Mouse (Mus musculus) thymus, adult 2 months (tissue): ENCODE results near the gene Tgif2. TPM values are rescaled to one million over a fixed set of nuclear protein-coding genes. Genes with fewer than 3 reads are reported as not detected.
"Not testable (repeated sequence)": the region's sequence is repeated elsewhere in the genome, so short reads cannot be mapped to it uniquely, and the experiment has no call there.

Experiments used
- DNase-seq: peaks from one replicate; pipeline ENCODE4 v3.0.0; 2021
- H3K27ac ChIP-seq: fragments of 200-500 bp; 2 replicates; pipeline ENCODE4 v1.5.1; 2012; ENCODE audit warnings: low read length, control low read depth; ENCODE audit not compliant: control insufficient read depth, insufficient read depth
- H3K27me3 ChIP-seq: fragments of 200-500 bp; 2 replicates; pipeline ENCODE4 v1.6.1; 2012; ENCODE audit warnings: mild to moderate bottlenecking, low read length, moderate library complexity, mixed read lengths; ENCODE audit not compliant: control insufficient read depth, insufficient read depth
- H3K36me3 ChIP-seq: fragments of 200-500 bp; 2 replicates; pipeline ENCODE4 v1.6.1; 2012; ENCODE audit warnings: mild to moderate bottlenecking, low read length, moderate library complexity; ENCODE audit not compliant: control insufficient read depth, insufficient read depth
- H3K4me1 ChIP-seq: fragments of 200-500 bp; replicated peaks from 2 replicates; pipeline ENCODE4 v1.6.1; 2012; ENCODE audit warnings: low read length; ENCODE audit not compliant: control insufficient read depth, insufficient read depth
- H3K4me3 ChIP-seq: fragments of 200-500 bp; 2 replicates; pipeline ENCODE4 v1.5.1; 2012; ENCODE audit warnings: mild to moderate bottlenecking, low read length, control low read depth, moderate library complexity; ENCODE audit not compliant: control insufficient read depth, insufficient read depth
- CTCF ChIP-seq: fragments of 200-500 bp; IDR thresholded peaks from 2 replicates; pipeline ENCODE4 v1.5.1; 2012; ENCODE audit warnings: mild to moderate bottlenecking, control low read depth, low read length, moderate library complexity, borderline replicate concordance; ENCODE audit not compliant: control insufficient read depth, poor library complexity, insufficient read depth; ENCODE audit errors: extremely low read depth
- POLR2A ChIP-seq: fragments of 200-500 bp; IDR thresholded peaks from 2 replicates; pipeline ENCODE4 v1.6.1; 2012; ENCODE audit warnings: mild to moderate bottlenecking, low read length, control low read depth, moderate library complexity; ENCODE audit not compliant: control insufficient read depth, poor library complexity, insufficient read depth; ENCODE audit errors: extremely low read depth
- WGBS: fragments of 180-500 bp; shearing (Covaris S2); methylation state at CpG from one replicate; pipeline ENCODE4 v1.1.7; 2018; 5-methylcytosine and 5-hydroxymethylcytosine counted together
- polyA plus RNA-seq: library from polyadenylated mRNA; depleted of rRNA; stranded (reverse); fragments of >200 nt; gene quantifications from 2 replicates; pipeline ENCODE4 v1.2.3, GENCODE M21; 2012

The Tgif2 gene
- polyA plus RNA-seq, 1 experiment = 37.2 TPM

DNA sequence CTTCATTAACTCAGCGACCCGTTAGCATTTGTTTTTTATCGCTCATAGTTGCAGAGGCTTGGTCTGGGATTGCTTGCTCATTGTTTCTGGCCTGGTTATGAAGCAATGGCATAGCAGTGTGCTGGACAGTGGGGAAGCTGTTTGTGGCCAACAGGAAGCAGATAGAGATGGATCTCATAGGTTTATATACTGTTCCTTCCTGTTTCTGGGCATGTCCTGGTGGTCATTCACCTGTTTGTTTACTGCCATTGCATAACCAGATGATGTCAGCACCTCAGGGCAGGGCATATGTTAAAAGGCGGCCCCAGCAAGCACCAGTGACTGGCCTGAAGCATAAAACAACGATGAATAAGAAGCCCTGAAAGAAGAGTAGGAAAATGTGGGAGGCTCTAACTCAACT lies 10.7 kb downstream of the Tgif2 start:
- peaks cover 12% of the 10 kb centered on the region for H3K36me3 ChIP-seq
- H3K27ac ChIP-seq = no peak overlapping the region
- WGBS = 90% methylated on average over 5 of the region's 5 CpGs
- H3K4me1 ChIP-seq = no peaks in the 10 kb centered on the region
- DNase-seq = no peak
- TF ChIP-seq CTCF (no peak), POLR2A (no peak)
- no peak overlapping the region for H3K4me3 ChIP-seq
- no peaks in the 10 kb centered on the region for H3K27me3 ChIP-seq

DNA sequence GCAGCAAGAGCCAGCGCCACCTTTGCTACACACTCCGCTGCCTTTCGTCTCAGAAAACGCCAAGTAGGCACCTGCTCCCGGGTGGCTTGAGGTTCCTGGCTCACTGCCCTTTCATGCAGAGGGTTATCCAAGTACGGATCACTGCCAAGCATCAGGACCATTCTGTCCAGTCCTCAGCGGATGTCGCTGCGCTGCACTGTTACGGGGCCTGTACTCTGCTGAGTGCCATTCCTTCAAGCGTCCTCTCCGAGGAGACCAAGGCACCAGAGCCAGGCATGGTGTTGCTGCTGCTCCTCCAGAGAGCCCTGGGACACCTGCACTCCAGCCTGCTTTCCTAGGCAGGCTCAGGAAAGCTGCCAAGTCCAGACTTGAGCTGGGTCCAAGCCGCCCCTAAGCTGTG lies 13.8 kb downstream of the Tgif2 start:
- H3K27me3 ChIP-seq, DNase-seq, H3K4me1 ChIP-seq, H3K27ac ChIP-seq, H3K4me3 ChIP-seq, H3K36me3 ChIP-seq: not testable (repeated sequence)
- WGBS = 90% methylated on average over 10 of the region's 13 CpGs

DNA sequence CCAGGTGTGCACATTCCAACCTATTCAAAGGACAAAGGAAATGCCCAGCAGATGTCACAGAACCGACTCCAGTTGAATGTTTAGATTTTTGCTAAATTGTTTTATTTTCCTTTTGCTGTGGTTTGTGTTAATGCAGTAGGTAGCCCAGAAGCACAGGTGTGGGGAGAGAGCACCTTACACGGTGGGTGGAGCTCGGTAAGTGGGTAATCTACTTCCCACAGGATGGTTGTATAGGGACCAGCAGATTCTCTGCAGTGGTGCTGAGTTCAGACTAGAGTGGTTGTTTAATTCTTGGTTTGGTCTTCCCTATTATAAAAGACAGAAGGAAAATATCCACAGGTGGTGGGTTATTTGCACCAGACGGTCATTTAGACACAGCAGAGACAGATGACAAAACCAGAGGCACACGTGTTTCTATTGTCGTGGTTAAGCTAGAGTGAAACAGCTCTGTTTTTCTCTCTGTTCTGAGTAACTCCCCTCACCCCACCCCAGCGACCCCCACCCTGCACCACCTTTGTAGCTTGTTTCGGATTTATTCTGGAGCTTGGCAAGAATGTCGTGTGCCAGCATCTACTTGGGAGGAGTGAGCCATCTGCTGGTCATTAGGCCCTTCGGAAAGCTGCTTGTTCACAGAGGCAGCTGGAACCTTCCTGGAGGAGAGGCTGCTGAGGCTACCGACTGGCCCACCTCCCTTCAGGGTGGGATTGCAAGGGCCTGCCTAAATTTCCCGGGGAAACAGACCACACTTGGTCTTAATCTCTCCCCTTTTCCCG lies 14.4 kb downstream of the Tgif2 start:
- not testable (repeated sequence) for H3K4me1 ChIP-seq, DNase-seq, H3K27ac ChIP-seq, H3K27me3 ChIP-seq, H3K4me3 ChIP-seq
- 66% methylated on average over 13 of the region's 13 CpGs for WGBS
- peaks cover 12% of the 10 kb centered on the region for H3K36me3 ChIP-seq

DNA sequence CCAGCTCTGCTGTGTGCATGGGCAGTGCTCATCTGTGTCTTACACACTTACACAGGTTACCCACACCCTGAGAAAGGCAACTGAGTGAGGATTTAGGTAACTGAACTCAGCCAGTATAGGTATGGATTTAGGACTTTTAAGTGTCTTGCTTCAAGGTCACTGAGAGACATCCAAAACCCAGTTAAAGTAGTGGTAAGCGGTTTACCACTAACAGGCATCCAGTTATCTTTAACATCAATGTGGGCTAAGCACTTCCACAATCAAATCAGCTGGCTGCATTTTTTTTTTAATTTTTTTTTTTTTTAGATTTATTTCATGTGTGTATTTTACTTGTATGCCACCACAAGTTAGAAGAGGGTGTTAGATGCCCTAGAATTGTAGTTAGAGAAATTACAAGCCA lies 16.5 kb downstream of the Tgif2 start:
- Histone ChIP-seq H3K27me3 (no peaks in the 10 kb centered on the region), H3K27ac (no peak overlapping the region), H3K4me3 (no peak overlapping the region), H3K4me1 (no peaks in the 10 kb centered on the region; the same call in none of the 2 replicates), H3K36me3 (peaks cover 12% of the 10 kb centered on the region)
- no peak for TF ChIP-seq POLR2A
- TF ChIP-seq CTCF = no peak
- WGBS = 23% methylated on average over 1 of the region's 1 CpGs
- no peak for DNase-seq

DNA sequence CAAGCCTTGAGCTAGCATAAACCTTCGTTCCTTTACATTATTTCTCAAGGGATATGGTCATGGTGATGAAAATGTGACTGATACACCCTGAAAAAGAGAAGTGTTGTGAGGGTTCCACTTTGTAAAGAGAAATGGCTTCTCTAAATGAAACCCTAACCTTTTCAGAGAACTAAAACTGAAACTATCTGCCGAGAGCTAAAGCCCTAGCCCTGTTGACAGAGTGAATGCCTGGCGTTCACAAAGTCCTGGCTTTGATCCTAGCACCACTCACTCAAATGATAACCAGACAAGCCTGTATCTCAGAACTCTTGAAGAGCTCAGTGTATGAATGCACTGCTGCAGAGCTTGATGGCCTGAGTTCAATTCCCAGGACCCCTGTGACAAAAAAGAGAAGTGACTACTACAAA lies 17.6 kb downstream of the Tgif2 start:
- H3K36me3 ChIP-seq = peaks cover 12% of the 10 kb centered on the region
- H3K4me1 ChIP-seq = no peaks in the 10 kb centered on the region; the same call in none of the 2 replicates
- 60% methylated on average over 3 of the region's 3 CpGs for WGBS
- H3K4me3 ChIP-seq = no peak overlapping the region
- no peak for DNase-seq
- H3K27ac ChIP-seq = no peak overlapping the region
- TF ChIP-seq CTCF (no peak), POLR2A (no peak)
- H3K27me3 ChIP-seq = no peaks in the 10 kb centered on the region

DNA sequence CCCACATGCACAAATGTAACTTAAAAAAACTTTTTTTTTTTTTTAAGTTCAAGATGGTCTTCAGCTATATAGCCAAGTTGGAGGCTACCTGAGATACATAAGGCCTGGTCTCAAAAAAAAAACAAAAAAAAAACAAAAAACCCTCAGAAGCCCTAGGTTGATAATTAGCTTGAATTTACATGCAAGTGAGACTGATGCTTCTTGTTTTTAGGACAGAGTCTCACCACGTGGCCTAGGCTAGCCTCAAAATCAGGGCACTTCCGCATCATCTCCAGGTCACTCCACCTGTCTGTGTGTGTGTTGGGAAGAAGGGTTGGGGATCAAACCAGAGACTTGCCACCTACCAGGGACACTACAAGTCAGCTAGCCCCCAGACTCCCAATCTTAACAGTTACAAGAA lies 18.0 kb downstream of the Tgif2 start, which contains the start of gene 4930518I15Rik:
TSS of gene 4930518I15Rik (minus strand) at position 112 of the 400 bp plus-strand sequence.
- WGBS = 85% methylated on average over 2 of the region's 2 CpGs

DNA sequence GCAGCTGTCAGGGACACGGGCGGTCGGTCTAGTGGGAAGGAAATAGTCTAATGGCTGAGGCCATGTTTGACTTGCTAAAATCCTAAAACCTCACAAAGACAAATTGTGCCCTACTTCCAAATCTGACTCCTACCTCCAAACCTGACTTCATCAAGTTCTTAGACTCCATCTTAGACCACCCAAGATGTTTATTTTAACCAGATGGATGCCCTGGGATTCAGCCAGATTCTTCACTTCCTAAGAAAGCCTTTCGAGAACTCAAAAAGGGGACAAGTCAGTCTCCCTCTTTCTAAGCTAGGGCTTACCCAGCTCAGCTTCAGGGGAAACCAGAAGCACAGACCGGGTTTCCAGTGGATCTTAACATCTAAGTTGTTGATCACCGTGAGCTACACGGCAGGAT lies 18.9 kb downstream of the Tgif2 start:
- Histone ChIP-seq H3K4me3 (no peak overlapping the region), H3K36me3 (peaks cover 9% of the 10 kb centered on the region), H3K4me1 (peaks cover under 1% of the 10 kb centered on the region), H3K27me3 (no peaks in the 10 kb centered on the region), H3K27ac (no peak overlapping the region)
- no peak for TF ChIP-seq CTCF
- TF ChIP-seq POLR2A = no peak
- WGBS = 96% methylated on average over 7 of the region's 7 CpGs
- DNase-seq = no peak

More for the DNA sequence above, 18.0 kb downstream of the Tgif2 start, which contains the start of gene 4930518I15Rik:
- Histone ChIP-seq H3K4me3 (no peak within 1 kb of the TSS), H3K36me3 (peaks cover 10% of the 10 kb centered on the region), H3K27ac (no peak within 1 kb of the TSS), H3K27me3 (no peaks in the 10 kb centered on the region), H3K4me1 (no peaks in the 10 kb centered on the region; the same call in none of the 2 replicates)
- no peak for DNase-seq
- TF ChIP-seq POLR2A = no peak
- TF ChIP-seq CTCF = no peak
